Comparison of ENCODE assay signal across 10 mouse cellular contexts in genomic region chr9:108412221-108412620, GRCm38 (mm10). TPM values are rescaled to one million over a fixed set of nuclear protein-coding genes. Genes with fewer than 3 reads are reported as not detected.
A peak's percentile ranks its signal among the peaks of the same experiment; 100 is the strongest.
DNase-seq lines count a peak whose midpoint lies in the region; ATAC-seq lines count a peak whose summit lies in the region.
"Had no signal": no experiment of that assay in that cellular context is flagged by ENCODE, and none has a peak within 500 bp of the region (broad histone marks: within the 10 kb centered on the region; RNA-seq: fewer than 3 reads in every experiment).

No protein-coding gene starts in this region.

- peak; percentile 38 for DNase-seq in CD4-positive, CD25-positive, alpha-beta regulatory T cell, adult 2 months (ENCODE audit: low read depth, low spot score)
- DNase-seq in kidney, adult 9 months = peak; percentile 58
- no peak for DNase-seq in kidney, adult 11 months
- peak; percentile 39 for DNase-seq in adrenal gland, postnatal 25 days
- DNase-seq in lung, postnatal 10 days = peak; percentile 40
- DNase-seq in urinary bladder, postnatal 36 days (ENCODE audit: low spot score in 2 of 2) = no peak
- DNase-seq in T-cell, adult 2 months (ENCODE audit: low spot score) = no peak

- ATAC-seq in CD4-positive, CD25-positive, alpha-beta regulatory T cell, adult 4 months = no peak

RNA-seq across cellular contexts. Expression of gene Ccdc36, which starts 16.1 kb away (rescaled TPM):
- polyA plus RNA-seq in CD4-positive, CD25-positive, alpha-beta regulatory T cell, adult 4 months (2017; shearing (Covaris generic)) = under 1 TPM in 1 of 2 experiments, not detected in 1; 0.11 TPM
- not detected in 2 replicates for total RNA-seq in adrenal gland, postnatal 25 days (2021)
- polyA plus RNA-seq: large intestine, adult 2 months had no signal

RNA-seq across cellular contexts. Expression of gene 1700102P08Rik, which starts 19.6 kb away (rescaled TPM):
- 1 to 10 TPM in 1 of 2 experiments, not detected in 1; 1.6 TPM for polyA plus RNA-seq in CD4-positive, CD25-positive, alpha-beta regulatory T cell, adult 4 months (2017; shearing (Covaris generic))
- total RNA-seq in adrenal gland, postnatal 25 days (2021) = 1.5 and 1.7 TPM in 2 replicates

RNA-seq across cellular contexts. Expression of gene BC048562, which starts 24.1 kb away (rescaled TPM):
- polyA plus RNA-seq in CD4-positive, CD25-positive, alpha-beta regulatory T cell, adult 4 months (2017; shearing (Covaris generic)) = not detected
- total RNA-seq in adrenal gland, postnatal 25 days (2021) = not detected in 2 replicates
- polyA plus RNA-seq: large intestine, adult 2 months; midbrain, embryonic 12.5 days had no signal

RNA-seq across cellular contexts. Expression of gene Ccdc71, which starts 48.1 kb away (rescaled TPM):
- polyA plus RNA-seq in CD4-positive, CD25-positive, alpha-beta regulatory T cell, adult 4 months (2017; shearing (Covaris generic)) = 10 to 100 TPM; 29.9 to 39.2 TPM
- total RNA-seq in adrenal gland, postnatal 25 days (2021) = 36.9 and 51.4 TPM in 2 replicates

RNA-seq across cellular contexts. Expression of gene Klhdc8b, which starts 49.2 kb away (rescaled TPM):
- 1 to 10 TPM; 1.6 to 2.2 TPM for polyA plus RNA-seq in CD4-positive, CD25-positive, alpha-beta regulatory T cell, adult 4 months (2017; shearing (Covaris generic))
- 33.2 and 38.8 TPM in 2 replicates for total RNA-seq in adrenal gland, postnatal 25 days (2021)

Comparison
In these comparisons a context has a peak if more than half of its experiments do, and no peak if none do; other contexts are left out.
1. DNase-seq: peak in CD4-positive, CD25-positive, alpha-beta regulatory T cell, adult 2 months (single experiment), kidney, adult 9 months (single experiment), adrenal gland, postnatal 25 days (single experiment) and lung, postnatal 10 days (single experiment); none in kidney, adult 11 months (single experiment), urinary bladder, postnatal 36 days (0 of 2) and T-cell, adult 2 months (single experiment).